Mouse (Mus musculus): Measurements from ENCODE around the gene Tmem229a. TPM values are rescaled to one million over a fixed set of nuclear protein-coding genes. Genes with fewer than 3 reads are reported as not detected.

Tmem229a gene
- 2.2 TPM for polyA plus RNA-seq (2014; fragmentation: Illumina TruSeq; extraction: RNeasy Lipid Tissue Mini Kit (QIAGEN cat#74804); ENCODE audit: low read depth, low replicate concordance)

DNA sequence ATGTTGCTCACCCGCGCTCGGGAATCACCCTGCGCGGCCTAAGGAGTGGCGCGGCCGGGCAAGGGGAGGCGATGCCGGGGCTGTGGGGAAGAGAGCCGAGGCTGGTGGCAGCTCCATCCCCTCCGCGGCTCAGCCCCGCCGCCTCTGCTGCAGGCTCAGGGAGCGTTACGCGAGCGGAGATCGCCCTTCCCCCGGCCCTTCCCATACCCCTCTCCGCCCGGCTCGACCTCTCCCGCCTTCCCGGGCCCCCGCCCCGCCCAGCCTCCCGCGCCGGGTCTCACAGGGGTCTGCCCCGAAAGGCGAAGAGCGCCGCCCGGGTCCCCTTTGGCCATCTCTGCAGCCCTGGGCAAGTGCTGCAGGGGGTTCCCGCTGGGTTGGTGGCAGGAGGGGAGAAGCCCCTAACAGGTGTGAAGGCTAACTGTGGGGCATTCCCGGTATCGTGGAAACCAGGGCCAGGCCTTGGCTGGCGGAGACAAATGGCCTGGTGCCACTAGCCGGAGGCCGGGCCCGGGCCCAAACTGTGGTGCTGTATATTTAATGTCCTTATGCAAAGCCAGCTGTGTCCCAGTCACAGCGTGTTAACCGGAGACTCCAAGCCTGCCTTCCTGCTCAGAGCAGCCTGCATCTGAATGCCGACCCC lies at the start of gene Tmem229a:
Gene Tmem229a (minus strand): TSS at position 352 of the 640 bp plus-strand sequence.

Other genes starting within 250 kb of the Tmem229a start
- not detected for gene Hyal6, start 223.1 kb downstream of the Tmem229a start, polyA plus RNA-seq (2014; fragmentation: Illumina TruSeq; extraction: RNeasy Lipid Tissue Mini Kit (QIAGEN cat#74804); ENCODE audit: low read depth, low replicate concordance)
- not detected for gene Hyal4, start 208.0 kb downstream of the Tmem229a start, polyA plus RNA-seq (2014; fragmentation: Illumina TruSeq; extraction: RNeasy Lipid Tissue Mini Kit (QIAGEN cat#74804); ENCODE audit: low read depth, low replicate concordance)
- gene Spam1, start 165.1 kb downstream of the Tmem229a start, polyA plus RNA-seq (2014; fragmentation: Illumina TruSeq; extraction: RNeasy Lipid Tissue Mini Kit (QIAGEN cat#74804); ENCODE audit: low read depth, low replicate concordance), result not detected
- gene Hyal5, start 98.3 kb downstream of the Tmem229a start, polyA plus RNA-seq (2014; fragmentation: Illumina TruSeq; extraction: RNeasy Lipid Tissue Mini Kit (QIAGEN cat#74804); ENCODE audit: low read depth, low replicate concordance), result not detected

All from sigmoid colon, adult 10 weeks (tissue).